Mouse (Mus musculus) colon, adult 2 months (tissue): ENCODE data around the gene Tspo2. TPM values are rescaled to one million over a fixed set of nuclear protein-coding genes. Genes with fewer than 3 reads are reported as not detected.

Experiments used
- polyA plus RNA-seq: library from polyadenylated mRNA; depleted of rRNA; stranded (reverse); fragments of >200 nt; gene quantifications from 2 replicates; pipeline ENCODE4 v1.2.3, GENCODE M21; 2012; rRNA removed

Tspo2 gene
- polyA plus RNA-seq: 3.6 and 4.8 TPM in 2 replicates

GRCm38 (mm10) chr17:48451353-48451675, at the start of gene Tspo2:
Gene Tspo2 (minus strand): TSS chr17:48451522.

GRCm38 (mm10) chr17:48454688-48455087, 3.4 kb upstream of the Tspo2 start, which contains the start of gene Unc5cl:
Gene Unc5cl (plus strand): TSS chr17:48454901.

GRCm38 (mm10) chr17:48432158-48432980, 19.0 kb downstream of the Tspo2 start, which contains the start of gene Apobec2:
Gene Apobec2 (minus strand): TSS chr17:48432930.

GRCm38 (mm10) chr17:48409380-48410298, 41.7 kb downstream of the Tspo2 start, which contains the start of the genes Nfya and Oard1:
Gene Nfya (minus strand): TSS chr17:48409906.
Gene Oard1 (plus strand): TSS chr17:48410014.

Other genes starting within 250 kb of the Tspo2 start
- gene Trem1, start 218.8 kb downstream of the Tspo2 start, polyA plus RNA-seq: 0.05 and 0.07 TPM in 2 replicates
- gene Trem3, start 203.7 kb downstream of the Tspo2 start, polyA plus RNA-seq: not detected in 2 replicates
- 0.20 and 1.3 TPM in 2 replicates for gene Treml4, start 187.2 kb downstream of the Tspo2 start, polyA plus RNA-seq
- 1.2 and 1.5 TPM in 2 replicates for gene Treml2, start 152.0 kb downstream of the Tspo2 start, polyA plus RNA-seq
- 0.17 and 0.45 TPM in 2 replicates for gene B430306N03Rik, start 135.4 kb downstream of the Tspo2 start, polyA plus RNA-seq
- 5.6 and 6.1 TPM in 2 replicates for gene Trem2, start 105.1 kb downstream of the Tspo2 start, polyA plus RNA-seq
- 0.19 TPM in 1 of 2 replicates, not detected in the other for gene Treml1, start 91.6 kb downstream of the Tspo2 start, polyA plus RNA-seq
- 51.0 and 57.7 TPM in 2 replicates for gene Nfya, start 41.6 kb downstream of the Tspo2 start, polyA plus RNA-seq
- 4.6 and 6.7 TPM in 2 replicates for gene Oard1, start 41.5 kb downstream of the Tspo2 start, polyA plus RNA-seq
- 1.8 and 2.2 TPM in 2 replicates for gene Apobec2, start 18.6 kb downstream of the Tspo2 start, polyA plus RNA-seq
- 13.5 and 15.4 TPM in 2 replicates for gene Unc5cl, start 3.4 kb upstream of the Tspo2 start, polyA plus RNA-seq